Mouse (Mus musculus): ENCODE data around the gene Aoc2. TPM values are rescaled to one million over a fixed set of nuclear protein-coding genes. Genes with fewer than 3 reads are reported as not detected.

The Aoc2 gene
- polyA plus RNA-seq, 1 experiment = 2.8 TPM

- no peaks in the 10 kb centered on the region for H3K36me3 ChIP-seq (ENCODE audit: control insufficient read depth)
- H3K27me3 ChIP-seq (ENCODE audit: control insufficient read depth) = peaks cover 8% of the 10 kb centered on the region
- no peaks in the 10 kb centered on the region for H3K4me1 ChIP-seq (ENCODE audit: control insufficient read depth)
- no peak overlapping the region for H3K4me3 ChIP-seq (replicated peaks)
- H3K9me3 ChIP-seq (ENCODE audit: control insufficient read depth, low read length) = no peaks in the 10 kb centered on the region; the same call in 1 of the 2 replicates
- no peak for TF ChIP-seq TAL1 (IDR thresholded peaks at IDR 0.05; ENCODE audit: low read length)
- no peak for TF ChIP-seq GATA1 (IDR thresholded peaks at IDR 0.05; ENCODE audit: low read length)
These were observed 23.9 kb downstream of the Aoc2 start for GRCm38 (mm10) chr11:101348774-101349173.

- H3K4me1 ChIP-seq (ENCODE audit: control insufficient read depth) = no peaks in the 10 kb centered on the region
These were observed 24.4 kb downstream of the Aoc2 start for GRCm38 (mm10) chr11:101349216-101349615.

GRCm38 (mm10) chr11:101351100-101351720 is 26.3 kb downstream of the Aoc2 start:
- Histone ChIP-seq H3K4me1 (ENCODE audit: control insufficient read depth) (no peaks in the 10 kb centered on the region), H3K4me3 (replicated peaks) (no peak overlapping the region), H3K27me3 (ENCODE audit: control insufficient read depth) (peaks cover 5% of the 10 kb centered on the region), H3K9me3 (ENCODE audit: control insufficient read depth, low read length) (no peaks in the 10 kb centered on the region; the same call in 1 of the 2 replicates), H3K36me3 (ENCODE audit: control insufficient read depth) (no peaks in the 10 kb centered on the region)
- TF ChIP-seq GATA1 (IDR thresholded peaks at IDR 0.05; ENCODE audit: low read length) (no peak), TAL1 (IDR thresholded peaks at IDR 0.05; ENCODE audit: low read length) (no peak)

More at GRCm38 (mm10) chr11:101349216-101349615, 24.4 kb downstream of the Aoc2 start:
- H3K36me3 ChIP-seq (ENCODE audit: control insufficient read depth) = no peaks in the 10 kb centered on the region
- H3K4me3 ChIP-seq (replicated peaks) = no peak overlapping the region
- H3K9me3 ChIP-seq (ENCODE audit: control insufficient read depth, low read length) = no peaks in the 10 kb centered on the region; the same call in 1 of the 2 replicates
- H3K27me3 ChIP-seq (ENCODE audit: control insufficient read depth) = peaks cover 7% of the 10 kb centered on the region
- TF ChIP-seq TAL1 (IDR thresholded peaks at IDR 0.05; ENCODE audit: low read length) = no peak
- no peak for TF ChIP-seq GATA1 (IDR thresholded peaks at IDR 0.05; ENCODE audit: low read length)

GRCm38 (mm10) chr11:101351721-101352111 is 26.9 kb downstream of the Aoc2 start:
- TF ChIP-seq GATA1 (IDR thresholded peaks at IDR 0.05; ENCODE audit: low read length) (no peak), TAL1 (IDR thresholded peaks at IDR 0.05; ENCODE audit: low read length) (no peak)

GRCm38 (mm10) chr11:101353436-101353835 is 28.6 kb downstream of the Aoc2 start:
- no peaks in the 10 kb centered on the region for H3K36me3 ChIP-seq (ENCODE audit: control insufficient read depth)
- no peaks in the 10 kb centered on the region; the same call in 1 of the 2 replicates for H3K9me3 ChIP-seq (ENCODE audit: control insufficient read depth, low read length)
- H3K27me3 ChIP-seq (ENCODE audit: control insufficient read depth) = peaks cover 5% of the 10 kb centered on the region
- TF ChIP-seq GATA1 (IDR thresholded peaks at IDR 0.05; ENCODE audit: low read length) (no peak), TAL1 (IDR thresholded peaks at IDR 0.05; ENCODE audit: low read length) (no peak)
- H3K4me1 ChIP-seq (ENCODE audit: control insufficient read depth) = peaks cover 4% of the 10 kb centered on the region; the same call in 1 of the 2 replicates
- H3K4me3 ChIP-seq (replicated peaks) = no peak overlapping the region

More at GRCm38 (mm10) chr11:101351721-101352111, 26.9 kb downstream of the Aoc2 start:
- Histone ChIP-seq H3K4me3 (replicated peaks) (no peak overlapping the region), H3K9me3 (ENCODE audit: control insufficient read depth, low read length) (no peaks in the 10 kb centered on the region; the same call in 1 of the 2 replicates), H3K27me3 (ENCODE audit: control insufficient read depth) (peaks cover 5% of the 10 kb centered on the region), H3K36me3 (ENCODE audit: control insufficient read depth) (no peaks in the 10 kb centered on the region), H3K4me1 (ENCODE audit: control insufficient read depth) (no peaks in the 10 kb centered on the region)

- Histone ChIP-seq H3K9me3 (ENCODE audit: control insufficient read depth, low read length) (no peaks in the 10 kb centered on the region; the same call in 1 of the 2 replicates), H3K4me3 (replicated peaks) (no peak overlapping the region), H3K27me3 (ENCODE audit: control insufficient read depth) (peaks cover 5% of the 10 kb centered on the region), H3K36me3 (ENCODE audit: control insufficient read depth) (no peaks in the 10 kb centered on the region), H3K4me1 (ENCODE audit: control insufficient read depth) (peaks cover 4% of the 10 kb centered on the region; the same call in 1 of the 2 replicates)
- TF ChIP-seq GATA1 (IDR thresholded peaks at IDR 0.05; ENCODE audit: low read length) = no peak
- TF ChIP-seq TAL1 (IDR thresholded peaks at IDR 0.05; ENCODE audit: low read length) = no peak
These were observed 29.7 kb downstream of the Aoc2 start for GRCm38 (mm10) chr11:101354438-101355010.

GRCm38 (mm10) chr11:101355916-101356315 is 31.1 kb downstream of the Aoc2 start:
- Histone ChIP-seq H3K4me3 (replicated peaks) (no peak overlapping the region), H3K27me3 (ENCODE audit: control insufficient read depth) (peaks cover 5% of the 10 kb centered on the region; the same call in 1 of the 2 replicates), H3K9me3 (ENCODE audit: control insufficient read depth, low read length) (no peaks in the 10 kb centered on the region), H3K36me3 (ENCODE audit: control insufficient read depth) (no peaks in the 10 kb centered on the region), H3K4me1 (ENCODE audit: control insufficient read depth) (peaks cover 4% of the 10 kb centered on the region; the same call in 1 of the 2 replicates)
- TF ChIP-seq TAL1 (IDR thresholded peaks at IDR 0.05; ENCODE audit: low read length) (no peak), GATA1 (IDR thresholded peaks at IDR 0.05; ENCODE audit: low read length) (no peak)

- TF ChIP-seq TAL1 (IDR thresholded peaks at IDR 0.05; ENCODE audit: low read length) (no peak), GATA1 (IDR thresholded peaks at IDR 0.05; ENCODE audit: low read length) (no peak)
- no peaks in the 10 kb centered on the region; the same call in 1 of the 2 replicates for H3K27me3 ChIP-seq (ENCODE audit: control insufficient read depth)
- peaks cover 4% of the 10 kb centered on the region; the same call in 1 of the 2 replicates for H3K4me1 ChIP-seq (ENCODE audit: control insufficient read depth)
- no peak overlapping the region for H3K4me3 ChIP-seq (replicated peaks)
- no peaks in the 10 kb centered on the region for H3K36me3 ChIP-seq (ENCODE audit: control insufficient read depth)
- no peaks in the 10 kb centered on the region for H3K9me3 ChIP-seq (ENCODE audit: control insufficient read depth, low read length)
These were observed 32.8 kb downstream of the Aoc2 start for GRCm38 (mm10) chr11:101357505-101358182.

GRCm38 (mm10) chr11:101359776-101360175 is 34.9 kb downstream of the Aoc2 start:
- peaks cover 11% of the 10 kb centered on the region for H3K4me1 ChIP-seq (ENCODE audit: control insufficient read depth)
- H3K36me3 ChIP-seq (ENCODE audit: control insufficient read depth) = no peaks in the 10 kb centered on the region
- H3K4me3 ChIP-seq (replicated peaks) = no peak overlapping the region
- no peaks in the 10 kb centered on the region for H3K9me3 ChIP-seq (ENCODE audit: control insufficient read depth, low read length)
- H3K27me3 ChIP-seq (ENCODE audit: control insufficient read depth) = no peaks in the 10 kb centered on the region; the same call in 1 of the 2 replicates
- TF ChIP-seq TAL1 (IDR thresholded peaks at IDR 0.05; ENCODE audit: low read length) (no peak), GATA1 (IDR thresholded peaks at IDR 0.05; ENCODE audit: low read length) (no peak)
